Mouse (Mus musculus) left cerebral cortex, postnatal 25 days (tissue): ENCODE measurements around the gene Ldhd. TPM values are rescaled to one million over a fixed set of nuclear protein-coding genes. Genes with fewer than 3 reads are reported as not detected.

Experiments
- DNase-seq, 2 experiments: peaks; one replicate each; pipeline ENCODE4 v3.0.0; 2022; ENCODE audit warnings: low spot score in 2 of 2, mixed read lengths in 1 of 2
- intact Hi-C: fragments of 180-260 bp; cut with DNase I; formaldehyde crosslinking; loops from one replicate; pipeline ENCODE4 v1.15.1; 2025
- total RNA-seq, 2 experiments: library from RNA; stranded (reverse); gene quantifications; 2 replicates each; pipeline ENCODE4 v1.2.3; 2021

Ldhd gene
- total RNA-seq, 2 experiments from 2014 or later: 6.8 to 7.7 TPM

GRCm38 (mm10) chr8:111631589-111631988 is 1.4 kb upstream of the Ldhd start:
- intact Hi-C loops: no loop called here
- DNase-seq: peak in 1 of 2 experiments; percentile 72

- no peak for DNase-seq
Measured at GRCm38 (mm10) chr8:111628894-111629501, 1.2 kb downstream of the Ldhd start.

GRCm38 (mm10) chr8:111628401-111628800 is 1.8 kb downstream of the Ldhd start:
- intact Hi-C loops: no loop called here
- DNase-seq: no peak

More at GRCm38 (mm10) chr8:111628894-111629501, 1.2 kb downstream of the Ldhd start:
- intact Hi-C loops: no loop called here

- intact Hi-C loops: no loop called here
- no peak for DNase-seq
Measured at GRCm38 (mm10) chr8:111627923-111628322, 2.3 kb downstream of the Ldhd start.

GRCm38 (mm10) chr8:111626933-111627332 is 3.2 kb downstream of the Ldhd start:
- intact Hi-C loops: loop anchor here (1.0 kb wide), 1 partner anchor 91 kb away; the partner anchor contains the start of gene Znrf1
- no peak for DNase-seq

GRCm38 (mm10) chr8:111626528-111626820 is 3.7 kb downstream of the Ldhd start:
- intact Hi-C loops: loop anchor here (1.0 kb wide), 1 partner anchor 90 kb away; the partner anchor contains the start of gene Znrf1

GRCm38 (mm10) chr8:111625694-111626527 is 4.3 kb downstream of the Ldhd start:
- intact Hi-C loops: loop anchor here (1.0 kb wide), 1 partner anchor 90 kb away; the partner anchor contains the start of gene Znrf1
- DNase-seq: peak; percentile 62 to 74

More at GRCm38 (mm10) chr8:111626528-111626820, 3.7 kb downstream of the Ldhd start:
- peak in 1 of 2 experiments; percentile 81 for DNase-seq

- intact Hi-C loops: no loop called here
- peak in 1 of 2 experiments; percentile 59 for DNase-seq
Measured at GRCm38 (mm10) chr8:111624853-111625221, 5.3 kb downstream of the Ldhd start.

- DNase-seq: peak; percentile 47 to 76
- intact Hi-C loops: no loop called here
Measured at GRCm38 (mm10) chr8:111624081-111624852, 5.9 kb downstream of the Ldhd start.

GRCm38 (mm10) chr8:111622553-111622952 is 7.6 kb downstream of the Ldhd start:
- DNase-seq: no peak
- intact Hi-C loops: no loop called here

GRCm38 (mm10) chr8:111622104-111622503 is 8.1 kb downstream of the Ldhd start:
- intact Hi-C loops: no loop called here
- DNase-seq: no peak

GRCm38 (mm10) chr8:111619936-111620335 is 10.2 kb downstream of the Ldhd start:
- DNase-seq: no peak
- intact Hi-C loops: no loop called here

GRCm38 (mm10) chr8:111618273-111618672 is 11.9 kb downstream of the Ldhd start:
- DNase-seq: no peak
- intact Hi-C loops: no loop called here

- no peak for DNase-seq
- intact Hi-C loops: no loop called here
Measured at GRCm38 (mm10) chr8:111617812-111618211, 12.4 kb downstream of the Ldhd start.

GRCm38 (mm10) chr8:111614786-111615701 is 15.1 kb downstream of the Ldhd start:
- DNase-seq: no peak
- intact Hi-C loops: no loop called here

- DNase-seq: no peak
- intact Hi-C loops: no loop called here
Measured at GRCm38 (mm10) chr8:111613181-111613580, 17.0 kb downstream of the Ldhd start.

GRCm38 (mm10) chr8:111607414-111607813 is 22.8 kb downstream of the Ldhd start:
- intact Hi-C loops: no loop called here
- no peak for DNase-seq

- no peak for DNase-seq
- intact Hi-C loops: no loop called here
Measured at GRCm38 (mm10) chr8:111606961-111607360, 23.2 kb downstream of the Ldhd start.

GRCm38 (mm10) chr8:111604986-111605385 is 25.2 kb downstream of the Ldhd start:
- intact Hi-C loops: no loop called here

More at GRCm38 (mm10) chr8:111604986-111605385, 25.2 kb downstream of the Ldhd start:
- DNase-seq: no peak
